33 mouse cellular contexts compared by ENCODE assay signal in the genomic region with DNA sequence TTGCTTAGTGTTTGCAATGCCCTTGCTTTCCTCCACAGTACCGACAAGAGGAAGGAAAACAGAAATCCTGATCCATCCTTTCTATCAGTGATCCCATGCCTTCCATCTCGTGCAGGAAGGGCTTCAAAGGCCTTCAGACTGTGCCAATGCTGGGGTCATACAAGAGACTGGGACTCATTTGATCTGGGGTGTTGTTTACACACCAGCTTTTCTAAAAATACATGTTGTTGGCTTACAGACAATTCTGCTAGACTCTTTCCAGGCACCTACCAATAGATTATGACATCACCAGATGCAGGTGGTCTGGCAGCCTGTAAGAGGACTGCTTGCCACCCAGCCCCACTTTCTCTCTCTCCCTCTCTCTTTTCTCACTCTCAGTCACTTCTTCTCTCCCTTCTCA. TPM values are rescaled to one million over a fixed set of nuclear protein-coding genes. Genes with fewer than 3 reads are reported as not detected.
DNase-seq lines count a peak whose midpoint lies in the region; ATAC-seq and TF ChIP-seq lines count a peak whose summit lies in the region.
"Had no signal": no experiment of that assay in that cellular context is flagged by ENCODE, and none has a peak within 500 bp of the region (broad histone marks: within the 10 kb centered on the region; RNA-seq: fewer than 3 reads in every experiment).

No protein-coding gene starts in this region.

- no peaks in the 10 kb centered on the region for H3K27me3 ChIP-seq in heart, embryonic 13.5 days (replicated peaks)
- no peaks in the 10 kb centered on the region for H3K27me3 ChIP-seq in testis, adult 2 months (ENCODE audit: control insufficient read depth, insufficient read depth, low read length)
- H3K27me3 ChIP-seq: hindbrain, embryonic 12.5 days; intestine, embryonic 15.5 days; limb, embryonic 15.5 days; midbrain, embryonic 13.5 days; neural tube, embryonic 13.5 days; Patski; stomach, embryonic 15.5 days had no signal

- WGBS in heart, embryonic 13.5 days = 37% methylated on average over 2 of the region's 2 CpGs

- intact Hi-C loops in heart, postnatal 25 days (cut with DNase I) = no loop called here
- intact Hi-C loops in heart, postnatal 14 days (cut with DNase I) = no loop called here

- no peak overlapping the region for H3K4me3 ChIP-seq in heart, embryonic 13.5 days
- H3K4me3 ChIP-seq in testis, adult 2 months (ENCODE audit: control insufficient read depth, low read depth, low read length) = no peak overlapping the region; the same call in 1 of the 2 replicates
- H3K4me3 ChIP-seq: hindbrain, embryonic 12.5 days; intestine, embryonic 15.5 days; limb, embryonic 10.5 days; limb, embryonic 15.5 days; midbrain, embryonic 13.5 days; neural tube, embryonic 13.5 days; stomach, embryonic 15.5 days had no signal

- no peak for TF ChIP-seq CTCF in testis, adult 2 months (IDR thresholded peaks at IDR 0.05; ENCODE audit: control insufficient read depth, insufficient read depth, insufficient replicate concordance, low read depth, low read length)

- H3K27ac ChIP-seq in heart, embryonic 13.5 days (replicated peaks) = peak overlapping the region; percentile 33
- peak overlapping the region; percentile 25; the same call in 1 of the 2 replicates for H3K27ac ChIP-seq in testis, adult 2 months (ENCODE audit: control insufficient read depth, insufficient read depth, low read depth, low read length)
- H3K27ac ChIP-seq: hindbrain, embryonic 12.5 days; hindbrain, postnatal 0 days; intestine, embryonic 15.5 days; limb, embryonic 10.5 days; limb, embryonic 15.5 days; liver, embryonic 14.5 days; macrophage; midbrain, embryonic 13.5 days; neural tube, embryonic 13.5 days; stomach, embryonic 15.5 days had no signal

- peaks cover 18% of the 10 kb centered on the region for H3K4me1 ChIP-seq in heart, embryonic 13.5 days
- no peaks in the 10 kb centered on the region for H3K4me1 ChIP-seq in testis, adult 2 months (ENCODE audit: control insufficient read depth, insufficient read depth, low read length)
- H3K4me1 ChIP-seq: hindbrain, embryonic 12.5 days; intestine, embryonic 15.5 days; limb, embryonic 10.5 days; limb, embryonic 15.5 days; midbrain, embryonic 13.5 days; neural tube, embryonic 13.5 days; stomach, embryonic 15.5 days had no signal

- no peaks in the 10 kb centered on the region for H3K9me3 ChIP-seq in heart, embryonic 13.5 days
- H3K9me3 ChIP-seq: hindbrain, embryonic 12.5 days; intestine, embryonic 15.5 days; limb, embryonic 10.5 days; limb, embryonic 15.5 days; midbrain, embryonic 13.5 days; neural tube, embryonic 13.5 days; stomach, embryonic 15.5 days had no signal

- ATAC-seq in heart, embryonic 13.5 days (ENCODE audit: extremely low read depth, insufficient number of reproducible peaks, low FRiP score, low TSS enrichment) = no peak; the same call in 1 of the 2 replicates
- ATAC-seq: forebrain, embryonic 14.5 days; hindbrain, postnatal 0 days; intestine, embryonic 15.5 days; midbrain, embryonic 13.5 days; Patski had no signal

- H3K36me3 ChIP-seq in heart, embryonic 13.5 days = no peaks in the 10 kb centered on the region
- no peaks in the 10 kb centered on the region for H3K36me3 ChIP-seq in testis, adult 2 months (ENCODE audit: control insufficient read depth, insufficient read depth, low read length)
- H3K36me3 ChIP-seq: hindbrain, embryonic 12.5 days; intestine, embryonic 15.5 days; limb, embryonic 10.5 days; limb, embryonic 15.5 days; midbrain, embryonic 13.5 days; neural tube, embryonic 13.5 days; stomach, embryonic 15.5 days had no signal

- TF ChIP-seq POLR2A in testis, adult 2 months (IDR thresholded peaks at IDR 0.05; ENCODE audit: control insufficient read depth, low read depth, low read length) = no peak

- no peak overlapping the region for H3K4me2 ChIP-seq in heart, embryonic 13.5 days
- H3K4me2 ChIP-seq: hindbrain, embryonic 12.5 days; intestine, embryonic 15.5 days; limb, embryonic 15.5 days; lung, embryonic 14.5 days; midbrain, embryonic 13.5 days; neural tube, embryonic 13.5 days; stomach, embryonic 15.5 days had no signal

- DNase-seq in heart, adult 11 months = peak; percentile 95
- DNase-seq in heart, postnatal 25 days (ENCODE audit: low spot score) = no peak
- DNase-seq in heart, postnatal 14 days = no peak
- DNase-seq in testis, postnatal 10 days (ENCODE audit: low spot score) = no peak
- no peak for DNase-seq in right cerebral cortex, postnatal 10 days (ENCODE audit: low spot score in 2 of 2)
- DNase-seq in adrenal gland, postnatal 14 days = no peak
- DNase-seq: adrenal gland, postnatal 10 days; cerebellum, adult 11 months; cerebellum, adult 9-10 months; cerebellum, postnatal 36 days; kidney, adult 2 months; kidney, postnatal 4 days; lung, embryonic 14.5 days; right cerebral cortex, postnatal 14 days; thymus, adult 18-20 months; thymus, postnatal 25 days had no signal

- no peak overlapping the region for H3K9ac ChIP-seq in heart, embryonic 13.5 days
- H3K9ac ChIP-seq: hindbrain, embryonic 12.5 days; intestine, embryonic 15.5 days; limb, embryonic 15.5 days; liver, embryonic 14.5 days; lung, embryonic 14.5 days; midbrain, embryonic 13.5 days; neural tube, embryonic 13.5 days; stomach, embryonic 15.5 days had no signal

RNA-seq across cellular contexts. Expression of gene Ppp1r3g, which starts 51.3 kb away (rescaled TPM):
- total RNA-seq in heart, postnatal 25 days (2021) = under 1 TPM; 0.45 to 0.47 TPM
- 4.7 and 6.2 TPM in 2 replicates for polyA plus RNA-seq in heart, embryonic 13.5 days (2015; fragmentation: Nextera tagmentation; extraction: Ambion mirVana)
- total RNA-seq in heart, postnatal 14 days (2021) = under 1 TPM; 0.37 to 0.38 TPM
- polyA plus RNA-seq in testis, adult 2 months (2012; rRNA removed) = 0.07 TPM in 1 of 2 replicates, not detected in the other
- total RNA-seq in adrenal gland, postnatal 14 days (2021) = 0.26 and 0.82 TPM in 2 replicates
- total RNA-seq: granulocyte monocyte progenitor cell, adult 5-6 weeks; megakaryocyte-erythroid progenitor cell, adult 5-6 weeks; MEL had no signal
- polyA plus RNA-seq: macrophage, Patski had no signal
